Mouse (Mus musculus) midbrain, embryonic 16.5 days (tissue): ENCODE data around the gene Zranb3. TPM values are rescaled to one million over a fixed set of nuclear protein-coding genes. Genes with fewer than 3 reads are reported as not detected.

Source experiments
- ATAC-seq: fragments of 200-750 bp; cut with Nextera tagmentation; 2 replicates; pipeline ENCODE4 v1.8.0; 2017; ENCODE audit warnings: moderate TSS enrichment
- H3K27ac ChIP-seq: fragments of 300-500 bp; sonication (generic); 2 replicates; pipeline ENCODE4 v1.5.1; 2014; ENCODE audit warnings: mild to moderate bottlenecking, low read length, mixed read lengths
- H3K27me3 ChIP-seq: fragments of 300-500 bp; sonication (generic); 2 replicates; pipeline ENCODE4 v1.6.1; 2014; ENCODE audit warnings: low read depth, low read length, mixed read lengths; ENCODE audit not compliant: control insufficient read depth, insufficient read depth
- H3K36me3 ChIP-seq: fragments of 300-500 bp; sonication (generic); 2 replicates; pipeline ENCODE4 v1.6.1; 2014; ENCODE audit warnings: mild to moderate bottlenecking, low read length, moderate library complexity, mixed read lengths; ENCODE audit not compliant: control insufficient read depth, insufficient read depth
- H3K4me1 ChIP-seq: fragments of 300-500 bp; sonication (generic); 2 replicates; pipeline ENCODE4 v1.6.1; 2014; ENCODE audit warnings: mild to moderate bottlenecking, low read length, mixed read lengths; ENCODE audit not compliant: control insufficient read depth, insufficient read depth
- H3K4me2 ChIP-seq: fragments of 300-500 bp; sonication (generic); 2 replicates; pipeline ENCODE4 v1.6.1; 2014; ENCODE audit warnings: mild to moderate bottlenecking, low read length, mixed read lengths
- H3K4me3 ChIP-seq: fragments of 300-500 bp; sonication (generic); 2 replicates; pipeline ENCODE4 v1.5.1; 2014; ENCODE audit warnings: low read depth, mild to moderate bottlenecking, low read length, moderate library complexity, mixed read lengths
- H3K9ac ChIP-seq: fragments of 300-500 bp; sonication (generic); 2 replicates; pipeline ENCODE4 v1.6.1; 2014; ENCODE audit warnings: low read depth, low read length, mixed read lengths
- H3K9me3 ChIP-seq: fragments of 300-500 bp; sonication (generic); replicated peaks from 2 replicates; pipeline ENCODE4 v1.6.1; 2014; ENCODE audit warnings: mild to moderate bottlenecking, low read length, mixed read lengths; ENCODE audit not compliant: control insufficient read depth, poor library complexity, severe bottlenecking
- WGBS: fragments of 180-500 bp; shearing (Covaris S2); extraction: QIAGEN DNeasy Blood & Tissue Kit; methylation state at CpG from one replicate; pipeline ENCODE4 v1.1.7; 2014; 5-methylcytosine and 5-hydroxymethylcytosine counted together
- polyA plus RNA-seq: library from polyadenylated mRNA; unstranded; fragments of >200 nt; fragmentation: Nextera tagmentation; extraction: Ambion mirVana; gene quantifications from 2 replicates; pipeline ENCODE4 v1.2.1, GENCODE M21; 2015

The Zranb3 gene
- polyA plus RNA-seq, 1 experiment from 2014 or later = 3.4 TPM

- Histone ChIP-seq H3K4me3 (no peak overlapping the region), H3K4me1 (no peaks in the 10 kb centered on the region), H3K9me3 (no peaks in the 10 kb centered on the region), H3K4me2 (no peak overlapping the region), H3K27ac (no peak overlapping the region), H3K9ac (no peak overlapping the region), H3K36me3 (no peaks in the 10 kb centered on the region), H3K27me3 (no peaks in the 10 kb centered on the region)
- no peak for ATAC-seq
- 78% methylated on average over 2 of the region's 2 CpGs for WGBS
Observed at GRCm38 (mm10) chr1:128068945-128069397, 33.9 kb downstream of the Zranb3 start.

GRCm38 (mm10) chr1:128064716-128065115 lies 38.1 kb downstream of the Zranb3 start:
- Histone ChIP-seq H3K4me2 (no peak overlapping the region), H3K36me3 (no peaks in the 10 kb centered on the region), H3K9ac (no peak overlapping the region), H3K9me3 (no peaks in the 10 kb centered on the region), H3K4me3 (no peak overlapping the region), H3K27ac (no peak overlapping the region), H3K4me1 (no peaks in the 10 kb centered on the region), H3K27me3 (no peaks in the 10 kb centered on the region)
- 95% methylated on average over 6 of the region's 6 CpGs for WGBS
- ATAC-seq = no peak

- ATAC-seq = no peak
- 95% methylated on average over 1 of the region's 1 CpGs for WGBS
- Histone ChIP-seq H3K36me3 (no peaks in the 10 kb centered on the region), H3K4me2 (no peak overlapping the region), H3K27ac (no peak overlapping the region), H3K27me3 (no peaks in the 10 kb centered on the region), H3K9ac (no peak overlapping the region), H3K4me1 (no peaks in the 10 kb centered on the region), H3K4me3 (no peak overlapping the region), H3K9me3 (no peaks in the 10 kb centered on the region)
Observed at GRCm38 (mm10) chr1:128062167-128062566, 40.7 kb downstream of the Zranb3 start.

- H3K4me2 ChIP-seq = no peak overlapping the region
- H3K4me1 ChIP-seq = no peaks in the 10 kb centered on the region
- no peak overlapping the region for H3K27ac ChIP-seq
- no peak overlapping the region for H3K9ac ChIP-seq
- no peak overlapping the region for H3K4me3 ChIP-seq
- H3K27me3 ChIP-seq = no peaks in the 10 kb centered on the region
- 89% methylated on average over 1 of the region's 1 CpGs for WGBS
- H3K36me3 ChIP-seq = no peaks in the 10 kb centered on the region
- no peak for ATAC-seq
- H3K9me3 ChIP-seq = no peaks in the 10 kb centered on the region
Observed at GRCm38 (mm10) chr1:128061401-128061800, 41.4 kb downstream of the Zranb3 start.

GRCm38 (mm10) chr1:128060655-128061344 lies 42.0 kb downstream of the Zranb3 start:
- Histone ChIP-seq H3K9ac (no peak overlapping the region), H3K4me2 (no peak overlapping the region), H3K27me3 (no peaks in the 10 kb centered on the region), H3K4me3 (no peak overlapping the region), H3K9me3 (no peaks in the 10 kb centered on the region), H3K4me1 (no peaks in the 10 kb centered on the region), H3K36me3 (no peaks in the 10 kb centered on the region), H3K27ac (no peak overlapping the region)
- WGBS = 68% methylated on average over 8 of the region's 8 CpGs
- no peak for ATAC-seq

GRCm38 (mm10) chr1:128058625-128059024 lies 44.2 kb downstream of the Zranb3 start:
- Histone ChIP-seq H3K27me3 (no peaks in the 10 kb centered on the region), H3K9ac (no peak overlapping the region), H3K4me3 (no peak overlapping the region), H3K9me3 (no peaks in the 10 kb centered on the region), H3K27ac (no peak overlapping the region), H3K4me2 (no peak overlapping the region), H3K36me3 (no peaks in the 10 kb centered on the region), H3K4me1 (no peaks in the 10 kb centered on the region)
- ATAC-seq = no peak
- 97% methylated on average over 5 of the region's 5 CpGs for WGBS

- WGBS = 98% methylated on average over 4 of the region's 4 CpGs
- Histone ChIP-seq H3K9me3 (no peaks in the 10 kb centered on the region), H3K9ac (no peak overlapping the region), H3K4me1 (no peaks in the 10 kb centered on the region), H3K4me3 (no peak overlapping the region), H3K4me2 (no peak overlapping the region), H3K27ac (no peak overlapping the region), H3K27me3 (no peaks in the 10 kb centered on the region), H3K36me3 (no peaks in the 10 kb centered on the region)
- no peak for ATAC-seq
Observed at GRCm38 (mm10) chr1:128057269-128057668, 45.6 kb downstream of the Zranb3 start.

GRCm38 (mm10) chr1:128046920-128047319 lies 55.9 kb downstream of the Zranb3 start:
- Histone ChIP-seq H3K27ac (no peak overlapping the region), H3K4me1 (no peaks in the 10 kb centered on the region), H3K36me3 (no peaks in the 10 kb centered on the region), H3K4me3 (no peak overlapping the region), H3K27me3 (no peaks in the 10 kb centered on the region), H3K9ac (no peak overlapping the region), H3K4me2 (no peak overlapping the region), H3K9me3 (no peaks in the 10 kb centered on the region)
- ATAC-seq = no peak
- 98% methylated on average over 7 of the region's 7 CpGs for WGBS

GRCm38 (mm10) chr1:128046455-128046854 lies 56.4 kb downstream of the Zranb3 start:
- H3K9ac ChIP-seq = no peak overlapping the region
- H3K9me3 ChIP-seq = no peaks in the 10 kb centered on the region
- H3K27ac ChIP-seq = no peak overlapping the region
- no peaks in the 10 kb centered on the region for H3K27me3 ChIP-seq
- no peak overlapping the region for H3K4me2 ChIP-seq
- no peaks in the 10 kb centered on the region for H3K4me1 ChIP-seq
- H3K4me3 ChIP-seq = no peak overlapping the region
- H3K36me3 ChIP-seq = no peaks in the 10 kb centered on the region
- 92% methylated on average over 2 of the region's 2 CpGs for WGBS
- no peak for ATAC-seq
